Mouse (Mus musculus) gastrocnemius, adult 2 months (tissue): ENCODE measurements at regions not wholly inside any gene's neighbourhood (a gene's known extent, or its start where the extent isn't known, plus 50 kb on each side); places are given as distances from the start of the nearest gene placed in this dataset.
"Not testable (repeated sequence)": the region's sequence is repeated elsewhere in the genome, so short reads cannot be mapped to it uniquely, and the experiment has no call there.

Experiments
- DNase-seq: peaks from one replicate; pipeline ENCODE4 v3.0.0; 2022
- H3K27ac ChIP-seq: fragments of 200-600 bp; 2 replicates; pipeline ENCODE4 v1.8.1; 2022; ENCODE audit warnings: mild to moderate bottlenecking
- H3K4me3 ChIP-seq: fragments of 200-600 bp; 2 replicates; pipeline ENCODE4 v1.8.1; 2022; ENCODE audit warnings: mild to moderate bottlenecking, moderate library complexity
- CTCF ChIP-seq: fragments of 200-600 bp; IDR thresholded peaks from 2 replicates; pipeline ENCODE4 v1.8.1; 2022; ENCODE audit warnings: antibody characterized with exemption, mild to moderate bottlenecking, moderate library complexity
- intact Hi-C: fragments of 180-260 bp; cut with DNase I; formaldehyde crosslinking; loops from one replicate; pipeline ENCODE4 v1.15.1; 2025

- Histone ChIP-seq H3K27ac (no peak overlapping the region), H3K4me3 (no peak overlapping the region)
- no peak for TF ChIP-seq CTCF
- intact Hi-C loops = no loop called here
- peak; percentile 38 for DNase-seq
These were observed 137.2 kb upstream of the Pnpt1 start for GRCm38 (mm10) chr11:28993270-28993847.

- H3K27ac ChIP-seq = no peak overlapping the region
- no peak for TF ChIP-seq CTCF
- intact Hi-C loops = no loop called here
- H3K4me3 ChIP-seq = no peak overlapping the region
- DNase-seq = no peak
These were observed 132.0 kb upstream of the Pnpt1 start for GRCm38 (mm10) chr11:28998314-28999106.

GRCm38 (mm10) chr11:28999196-28999595 lies 131.3 kb upstream of the Pnpt1 start:
- no peak for TF ChIP-seq CTCF
- intact Hi-C loops = no loop called here

GRCm38 (mm10) chr11:28999620-29000019 lies 130.9 kb upstream of the Pnpt1 start:
- intact Hi-C loops = no loop called here
- no peak overlapping the region for H3K27ac ChIP-seq
- H3K4me3 ChIP-seq = no peak overlapping the region
- DNase-seq = no peak
- no peak for TF ChIP-seq CTCF

More at GRCm38 (mm10) chr11:28999196-28999595, 131.3 kb upstream of the Pnpt1 start:
- no peak overlapping the region for H3K27ac ChIP-seq
- no peak overlapping the region for H3K4me3 ChIP-seq
- DNase-seq = no peak

DNA sequence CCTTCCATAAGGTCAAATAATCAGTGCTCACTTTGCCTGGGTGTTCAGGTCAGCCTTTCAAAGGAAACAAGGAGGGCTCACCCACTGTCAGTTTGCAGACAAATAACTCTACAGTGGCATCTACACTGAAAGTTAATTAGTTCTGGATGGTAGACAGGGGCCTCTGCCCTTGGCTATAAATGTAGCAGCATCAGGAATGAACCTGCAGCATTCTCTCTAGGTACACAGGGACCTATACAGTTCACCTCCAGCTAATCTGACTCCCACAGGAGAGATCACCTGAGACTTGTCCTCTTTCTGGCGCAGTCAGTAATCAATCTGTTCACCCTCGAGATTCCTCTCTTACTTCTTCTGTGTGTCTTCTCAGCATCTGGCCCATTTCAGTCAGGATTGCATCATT lies 130.3 kb upstream of the Pnpt1 start:
- intact Hi-C loops = no loop called here
- DNase-seq = no peak
- TF ChIP-seq CTCF = no peak
- H3K4me3 ChIP-seq = no peak overlapping the region
- no peak overlapping the region for H3K27ac ChIP-seq

GRCm38 (mm10) chr11:29017406-29017805 lies 113.1 kb upstream of the Pnpt1 start:
- H3K4me3 ChIP-seq = no peak overlapping the region
- no peak for TF ChIP-seq CTCF
- no peak overlapping the region for H3K27ac ChIP-seq
- intact Hi-C loops = no loop called here
- DNase-seq = no peak

- intact Hi-C loops = no loop called here
- Histone ChIP-seq H3K27ac (no peak overlapping the region), H3K4me3 (no peak overlapping the region)
- TF ChIP-seq CTCF = peak; percentile 37
- DNase-seq = no peak
These were observed 89.7 kb upstream of the Pnpt1 start for GRCm38 (mm10) chr11:29040817-29041216.

DNA sequence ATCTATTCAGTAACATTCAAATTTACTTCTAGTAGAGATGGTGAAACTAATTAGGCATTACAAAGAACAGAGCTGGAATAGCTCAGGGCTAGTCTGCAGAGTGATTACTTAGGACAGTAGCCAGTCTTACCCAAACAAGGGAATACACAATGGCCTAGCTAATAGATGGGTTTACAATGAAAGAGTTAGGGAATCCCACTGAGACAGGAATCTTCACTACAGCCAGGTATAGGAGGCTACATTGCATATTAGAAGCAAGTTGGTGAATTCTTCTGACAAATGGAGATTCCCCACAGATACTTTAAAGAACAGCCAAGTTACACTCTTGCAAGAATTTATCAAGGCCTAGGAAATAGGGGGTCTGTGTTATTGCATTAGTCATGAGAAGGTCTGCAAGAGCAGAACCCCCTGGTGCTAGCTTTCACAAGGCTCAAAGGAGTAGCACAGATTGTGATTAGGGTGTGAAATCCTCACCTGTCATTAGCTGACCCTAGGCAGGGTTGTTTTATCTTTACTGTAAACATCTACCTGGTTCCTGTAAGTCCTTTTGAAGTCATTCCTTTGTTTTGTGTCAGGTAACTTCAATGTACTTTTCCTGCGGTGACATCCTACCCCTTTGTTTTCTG lies 82.4 kb upstream of the Pnpt1 start:
- H3K4me3 ChIP-seq, DNase-seq, intact Hi-C loops, H3K27ac ChIP-seq: not testable (repeated sequence)

DNA sequence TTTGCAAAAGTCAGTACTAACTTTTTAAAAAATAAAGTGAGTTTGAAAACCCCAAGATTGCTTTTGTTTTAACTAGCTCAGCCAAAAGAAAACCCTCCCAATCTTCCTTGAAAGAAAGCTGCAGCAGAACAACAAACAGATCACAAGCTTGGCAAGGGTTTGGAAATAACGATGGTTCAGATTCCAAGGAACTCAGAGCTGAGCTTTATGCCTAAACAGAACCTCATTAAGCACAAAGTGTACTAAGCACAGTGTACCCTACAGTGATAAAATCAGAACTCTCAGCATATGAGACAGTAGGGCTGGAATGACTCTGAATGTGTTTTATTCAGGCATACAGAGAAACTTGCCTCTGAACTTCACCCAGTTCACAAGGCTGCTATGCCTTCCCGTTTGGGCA lies 77.9 kb upstream of the Pnpt1 start:
- Histone ChIP-seq H3K27ac (no peak overlapping the region), H3K4me3 (no peak overlapping the region)
- no peak for DNase-seq
- intact Hi-C loops = no loop called here
- TF ChIP-seq CTCF = no peak

GRCm38 (mm10) chr11:29069586-29069985 lies 61.0 kb upstream of the Pnpt1 start:
- intact Hi-C loops, H3K27ac ChIP-seq, DNase-seq, H3K4me3 ChIP-seq: not testable (repeated sequence)

DNA sequence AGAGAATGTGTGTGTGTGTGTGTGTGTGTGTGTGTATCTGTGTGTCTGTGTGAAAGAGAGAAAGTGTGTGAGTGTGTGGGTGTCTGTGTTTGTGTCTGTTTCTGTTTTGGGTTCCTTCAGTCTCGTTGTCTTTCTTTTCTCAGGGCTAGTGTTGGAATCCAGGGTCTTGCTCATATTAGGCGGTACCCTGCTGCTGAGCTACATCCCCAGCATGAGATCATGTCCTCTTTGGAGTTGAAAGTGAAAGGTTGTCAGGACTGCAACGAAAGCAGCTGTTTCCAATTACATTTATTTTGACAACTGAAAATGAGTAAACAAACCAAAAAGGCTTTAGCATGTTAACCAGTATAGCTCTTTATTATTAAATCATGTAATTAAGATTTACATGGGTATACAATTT lies 58.3 kb upstream of the Pnpt1 start:
- H3K27ac ChIP-seq = no peak overlapping the region
- TF ChIP-seq CTCF = no peak
- DNase-seq = no peak
- H3K4me3 ChIP-seq = no peak overlapping the region
- intact Hi-C loops = no loop called here
